Mouse (Mus musculus): ENCODE results near the gene G3bp2. TPM values are rescaled to one million over a fixed set of nuclear protein-coding genes. Genes with fewer than 3 reads are reported as not detected.

G3bp2 gene
- total RNA-seq (2023), result 94.3 to 106 TPM (median 98.5 TPM) in 4 replicates

GRCm38 (mm10) chr5:92083417-92084038 lies at the start of gene G3bp2:
Gene G3bp2, minus strand, starts transcription at chr5:92083719.

GRCm38 (mm10) chr5:92043783-92044182 lies 39.7 kb downstream of the G3bp2 start, which contains the start of gene Cdkl2:
Gene Cdkl2, minus strand, starts transcription at chr5:92043883.

Other genes starting within 250 kb of the G3bp2 start
- 137 to 148 TPM (median 143 TPM) in 4 replicates for gene Rchy1, start 120.7 kb downstream of the G3bp2 start, total RNA-seq (2023)
- gene Odaph, start 96.2 kb downstream of the G3bp2 start, total RNA-seq (2023), result 1.7 to 3.7 TPM (median 2.0 TPM) in 4 replicates
- gene Cdkl2, start 39.8 kb downstream of the G3bp2 start, total RNA-seq (2023), result 0.38 to 1.2 TPM (median 0.66 TPM) in 4 replicates
- gene Uso1, start 54.2 kb upstream of the G3bp2 start, total RNA-seq (2023), result 64.4 to 70.7 TPM (median 68.2 TPM) in 4 replicates
- not detected in 4 replicates for gene U90926, start 131.7 kb upstream of the G3bp2 start, total RNA-seq (2023)
- gene Ppef2, start 172.6 kb upstream of the G3bp2 start, total RNA-seq (2023), result 0.47 to 1.0 TPM (median 0.87 TPM) in 4 replicates
- 32.2 to 34.1 TPM (median 33.2 TPM) in 4 replicates for gene Naaa, start 194.5 kb upstream of the G3bp2 start, total RNA-seq (2023)
- 99.1 to 113 TPM (median 104 TPM) in 4 replicates for gene Sdad1, start 226.8 kb upstream of the G3bp2 start, total RNA-seq (2023)
- 0.40 to 1.4 TPM (median 0.80 TPM) in 4 replicates for gene Cxcl9, start 244.4 kb upstream of the G3bp2 start, total RNA-seq (2023)
- gene Art3, start 248.1 kb upstream of the G3bp2 start, total RNA-seq (2023), result 1.9 TPM in 1 of 4 replicates, not detected in the others

Data from B cell, adult 62 days (primary cell).